Mouse (Mus musculus) kidney, adult 11 months (tissue): Measurements from ENCODE around the gene Cycs.

Experiments used
- DNase-seq: peaks from one replicate; pipeline ENCODE4 v3.0.0; 2022

The Cycs gene

DNA sequence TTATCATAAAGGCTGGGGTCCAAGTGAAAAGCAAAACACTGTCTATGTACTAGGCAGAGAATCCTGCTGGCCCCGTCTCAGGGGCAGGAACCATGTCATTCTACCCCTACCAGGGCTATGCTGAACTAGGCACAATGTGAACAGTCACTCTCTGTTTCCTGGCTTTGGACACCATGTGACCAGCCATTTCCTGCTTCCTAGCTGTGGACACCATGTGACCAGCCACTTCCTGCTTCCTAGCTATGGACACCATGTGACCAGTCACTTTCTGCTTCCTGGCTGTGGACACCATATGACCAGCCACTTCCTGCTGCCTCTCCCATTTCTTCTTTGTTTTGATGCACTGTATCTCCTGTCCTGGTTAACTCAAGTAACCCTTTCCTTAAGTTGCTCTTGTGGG is 23.8 kb downstream of the Cycs start:
- no peak for DNase-seq

GRCm38 (mm10) chr6:50539641-50540040 is 26.7 kb downstream of the Cycs start:
- DNase-seq: no peak

DNA sequence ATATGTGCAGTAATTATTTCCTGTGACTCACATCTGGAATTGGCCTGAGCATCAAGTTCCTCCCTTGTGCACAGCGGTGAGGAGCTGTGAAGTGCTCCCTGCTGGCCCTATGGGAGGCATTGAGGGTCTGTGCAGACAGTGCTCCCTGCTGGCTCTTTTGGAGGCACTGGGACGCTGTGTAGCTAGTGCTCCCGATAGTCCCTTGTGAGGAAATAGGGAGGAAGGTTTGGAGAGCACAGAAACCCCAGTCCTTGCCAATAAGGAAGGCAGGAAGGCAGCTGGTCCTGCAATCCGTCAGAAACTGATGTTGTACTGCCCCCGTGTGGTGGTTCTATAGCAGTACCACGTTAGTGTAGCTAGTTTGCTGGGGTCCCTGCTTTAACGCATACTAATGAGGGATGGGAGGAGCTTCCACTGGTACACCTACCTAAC is 29.9 kb downstream of the Cycs start:
- DNase-seq: peak; percentile 60

DNA sequence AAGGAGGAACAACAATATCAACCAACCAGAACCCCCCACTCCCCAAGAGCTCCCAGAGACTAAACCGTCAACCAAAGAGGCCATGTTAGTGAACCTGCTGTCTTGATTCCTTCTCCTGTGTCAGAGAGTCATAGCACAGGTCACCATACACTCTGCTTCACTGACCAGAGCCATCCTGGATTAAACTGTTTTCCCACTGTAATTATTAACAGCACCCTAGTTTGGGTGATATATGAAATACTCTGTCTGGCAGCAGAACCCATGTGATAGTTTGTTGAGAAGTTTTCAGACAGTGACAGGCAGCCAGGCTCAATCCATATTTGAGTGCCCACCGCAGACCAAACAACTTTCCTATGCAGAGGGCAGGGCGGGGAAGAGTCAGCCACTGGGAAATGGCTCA is 31.0 kb downstream of the Cycs start:
- peak; percentile 23 for DNase-seq

GRCm38 (mm10) chr6:50531920-50532319 is 34.4 kb downstream of the Cycs start:
- peak; percentile 46 for DNase-seq

DNA sequence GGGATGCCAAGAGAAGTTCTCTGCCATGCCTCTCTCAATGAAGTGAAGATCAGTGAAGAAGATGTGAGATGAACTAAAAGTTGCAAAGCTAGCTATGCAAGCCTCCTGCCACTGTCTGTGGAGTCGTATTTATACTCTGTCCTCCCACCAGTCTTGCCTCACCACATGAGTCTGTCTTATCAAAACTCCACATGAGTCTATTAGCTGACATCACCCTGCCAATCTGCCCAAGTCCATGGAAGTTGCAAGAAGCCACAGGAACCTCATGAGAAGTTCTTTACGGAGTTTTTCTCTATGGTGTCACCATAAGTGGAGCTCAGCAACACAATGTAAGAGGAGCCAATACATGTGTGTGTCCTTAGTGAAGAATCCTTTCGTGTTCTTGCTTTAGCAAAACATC is 35.3 kb downstream of the Cycs start:
- no peak for DNase-seq

GRCm38 (mm10) chr6:50529194-50529593 is 37.1 kb downstream of the Cycs start:
- no peak for DNase-seq

DNA sequence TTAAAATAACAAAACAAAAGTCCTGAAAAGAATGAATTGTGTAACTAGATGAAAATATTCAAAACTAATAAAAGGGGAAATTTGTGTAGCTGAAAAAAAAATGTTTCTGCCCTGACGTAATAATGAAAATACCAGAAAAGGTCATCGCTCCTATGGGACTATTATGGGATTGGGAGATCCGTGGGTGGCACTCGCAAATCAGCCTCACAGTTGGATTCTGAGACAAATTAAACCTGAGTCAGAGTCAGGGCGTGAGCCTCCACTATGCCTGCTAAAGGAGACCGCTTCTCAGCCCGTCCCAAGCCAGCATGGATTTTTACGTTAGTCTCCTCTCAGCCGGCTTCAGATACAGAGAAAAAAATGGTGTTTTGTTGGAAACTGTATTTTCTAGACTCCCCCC is 38.9 kb downstream of the Cycs start:
- DNase-seq: no peak

- peak; percentile 57 for DNase-seq
Measured at GRCm38 (mm10) chr6:50526597-50527024, 39.7 kb downstream of the Cycs start.

- no peak for DNase-seq
Measured at GRCm38 (mm10) chr6:50525846-50526245, 40.5 kb downstream of the Cycs start.

DNA sequence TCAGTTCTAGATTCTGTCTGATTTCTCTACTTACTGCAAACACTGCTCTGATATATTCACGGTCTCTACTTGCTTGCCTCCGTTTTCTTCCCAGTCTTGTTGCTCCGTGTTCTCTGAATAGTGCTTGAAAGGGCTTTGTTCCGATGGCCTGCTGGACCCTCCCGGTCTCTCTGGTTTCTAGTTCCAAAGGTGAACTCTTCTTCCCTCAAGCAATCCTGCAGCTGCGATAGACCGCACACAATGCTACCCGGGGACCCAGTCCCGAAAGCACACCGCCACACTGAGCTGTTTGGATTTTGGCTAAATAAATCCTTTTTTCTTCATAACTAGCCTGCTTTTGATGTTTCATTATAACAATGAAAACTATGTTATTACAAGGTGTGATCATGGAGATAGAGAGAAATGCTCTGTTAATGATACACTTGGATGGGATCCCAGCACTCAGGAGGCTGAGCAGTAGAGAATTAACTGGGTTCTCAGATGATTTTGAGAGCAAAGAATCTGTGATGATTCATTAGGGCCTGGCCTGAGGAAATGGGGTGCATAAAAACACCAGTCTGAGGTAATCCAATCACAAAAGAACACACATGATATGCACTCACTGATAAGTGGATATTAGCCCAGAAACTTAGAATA is 42.0 kb downstream of the Cycs start:
- no peak for DNase-seq

GRCm38 (mm10) chr6:50522772-50523171 is 43.6 kb downstream of the Cycs start:
- no peak for DNase-seq

DNA sequence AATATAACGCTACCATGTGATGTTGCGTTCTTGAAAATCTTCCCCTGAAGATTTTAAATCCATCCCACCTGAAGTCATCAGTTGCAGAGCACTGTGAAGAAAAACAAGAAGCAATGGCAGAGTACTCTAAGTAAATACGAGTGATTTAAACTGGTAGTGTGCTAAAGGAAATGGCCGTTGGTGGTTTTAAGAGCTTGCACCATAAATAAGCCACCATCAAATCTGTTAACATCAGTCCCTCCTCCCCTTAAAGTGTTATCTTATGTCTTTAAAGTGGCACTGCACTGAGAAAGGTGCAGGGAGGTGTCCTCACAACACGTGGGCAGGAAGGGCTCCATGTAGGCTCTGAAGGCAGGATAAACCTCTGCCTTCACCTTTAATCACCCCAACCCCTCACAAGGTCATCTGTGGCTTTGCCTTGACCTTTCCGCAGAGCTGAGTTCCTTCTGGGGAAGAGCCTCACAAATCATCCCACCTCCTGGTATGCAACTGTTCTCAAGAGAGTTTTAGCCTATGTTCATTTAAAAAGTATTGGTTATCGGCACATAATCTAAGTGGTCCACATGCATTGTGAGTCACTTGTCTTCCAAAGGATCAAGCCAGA is 44.7 kb downstream of the Cycs start:
- no peak for DNase-seq

- DNase-seq: no peak
Measured at GRCm38 (mm10) chr6:50520139-50520538, 46.2 kb downstream of the Cycs start.

DNA sequence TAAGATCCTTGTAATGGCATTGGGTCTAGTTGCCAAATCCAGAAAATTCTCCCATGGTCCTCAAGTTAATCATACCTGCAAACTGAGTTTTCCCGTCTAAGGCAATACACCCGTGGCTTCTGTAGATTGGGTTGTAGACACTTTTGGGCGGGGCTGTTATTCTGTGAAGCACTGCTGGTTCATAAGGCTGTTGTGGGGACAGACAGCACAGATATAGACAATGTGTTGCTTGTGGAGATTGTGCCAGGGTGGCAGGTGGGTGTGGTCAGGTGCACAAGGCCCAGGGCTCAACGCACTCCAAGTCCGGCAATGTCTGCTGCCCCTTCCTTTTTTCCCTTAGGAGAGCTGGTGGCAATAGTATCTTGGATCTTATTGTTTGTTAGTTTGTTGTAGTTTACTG is 48.0 kb downstream of the Cycs start:
- no peak for DNase-seq
